Mouse (Mus musculus) brain, embryonic 14.5 days (tissue): ENCODE data around the gene Ivd. TPM values are rescaled to one million over a fixed set of nuclear protein-coding genes. Genes with fewer than 3 reads are reported as not detected.

Experiments used
- DNase-seq: peaks from one replicate; pipeline ENCODE4 v3.0.0-alpha.2; 2011; ENCODE audit warnings: low read depth
- CTCF ChIP-seq: fragments of 200-500 bp; IDR thresholded peaks from 2 replicates; pipeline ENCODE4 v1.5.1; 2012; ENCODE audit warnings: inconsistent platforms, mild to moderate bottlenecking, moderate library complexity, borderline replicate concordance; ENCODE audit not compliant: insufficient read depth, insufficient read length; ENCODE audit errors: extremely low read depth
- POLR2A ChIP-seq: fragments of 200-500 bp; IDR thresholded peaks from 2 replicates; pipeline ENCODE4 v1.6.1; 2012; ENCODE audit warnings: mild to moderate bottlenecking, inconsistent platforms, borderline replicate concordance; ENCODE audit not compliant: poor library complexity, insufficient read depth, insufficient read length, severe bottlenecking; ENCODE audit errors: extremely low read depth
- polyA plus RNA-seq: library from polyadenylated mRNA; depleted of rRNA; stranded (reverse); fragments of >200 nt; gene quantifications from 2 replicates; pipeline ENCODE4 v1.2.3, GENCODE M21; 2012; rRNA removed

Ivd gene
- polyA plus RNA-seq, 1 experiment, result 57.5 TPM

DNA sequence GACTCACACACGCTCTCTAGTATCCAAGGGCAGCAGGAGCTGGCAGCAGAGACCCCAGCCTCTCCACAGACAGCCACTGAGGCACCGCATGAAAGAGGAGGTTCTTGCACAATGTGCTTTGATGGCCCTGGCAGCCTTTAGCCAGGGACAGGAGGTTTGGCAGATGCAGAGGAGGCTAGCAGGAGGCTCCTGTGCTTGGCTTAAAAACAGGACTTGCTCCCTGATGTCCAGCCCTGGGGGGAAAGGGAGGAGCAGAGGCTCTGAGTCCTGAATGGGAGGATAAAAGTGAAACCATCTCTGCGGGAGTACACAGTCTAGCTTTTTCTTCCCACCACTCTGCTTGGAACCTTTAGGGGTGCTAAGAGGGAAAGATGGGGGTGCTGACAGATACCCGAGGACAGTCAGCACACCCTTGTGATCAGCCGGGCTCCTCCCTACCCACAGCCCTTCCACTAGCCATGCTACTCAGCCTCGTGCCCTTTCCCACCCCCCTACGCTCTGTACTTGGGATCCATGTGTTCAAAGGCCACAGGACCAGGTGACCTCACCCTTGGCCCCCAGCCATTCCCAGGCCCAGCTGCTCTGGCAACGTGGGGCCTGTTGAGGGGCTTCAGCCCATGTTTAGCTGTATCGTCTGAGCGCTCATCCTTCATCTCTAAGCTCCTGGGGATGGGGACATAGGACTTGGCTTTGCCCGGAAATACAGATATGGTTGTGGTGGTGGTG lies 52.0 kb downstream of the Ivd start:
- TF ChIP-seq CTCF (no peak), POLR2A (no peak)

GRCm38 (mm10) chr2:118914685-118915084 lies 52.9 kb downstream of the Ivd start:
- DNase-seq, result peak; percentile 80
- TF ChIP-seq POLR2A (no peak), CTCF (no peak)

More for the DNA sequence above, 52.0 kb downstream of the Ivd start:
- DNase-seq, result peak; percentile 56

GRCm38 (mm10) chr2:118916436-118916835 lies 54.7 kb downstream of the Ivd start:
- TF ChIP-seq POLR2A (no peak), CTCF (no peak)
- no peak for DNase-seq

DNA sequence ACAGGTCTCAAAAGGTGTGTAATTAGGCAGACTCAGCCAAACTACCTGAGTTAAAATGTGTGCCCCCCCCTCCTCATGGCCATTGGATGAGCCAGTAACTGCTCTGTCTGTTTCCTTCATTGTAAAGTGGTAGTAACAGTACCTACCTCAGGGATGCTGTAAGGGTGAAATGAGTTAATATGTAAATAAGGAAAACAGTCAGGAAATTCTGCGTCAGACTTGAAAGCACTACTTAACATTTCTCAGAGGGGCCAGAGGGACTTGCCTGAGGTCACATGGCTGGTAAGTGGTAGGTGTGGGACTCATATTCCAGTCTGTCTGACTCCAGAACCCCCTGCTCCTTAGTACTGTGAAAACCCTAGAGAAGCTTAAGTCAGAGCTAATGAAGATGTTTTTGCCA lies 56.8 kb downstream of the Ivd start:
- no peak for DNase-seq
- TF ChIP-seq POLR2A (no peak), CTCF (no peak)

- no peak for DNase-seq
- TF ChIP-seq POLR2A (no peak), CTCF (no peak)
These were observed 58.7 kb downstream of the Ivd start for GRCm38 (mm10) chr2:118920428-118920827.

GRCm38 (mm10) chr2:118925952-118926351 lies 64.2 kb downstream of the Ivd start:
- TF ChIP-seq POLR2A (no peak), CTCF (no peak)
- DNase-seq, result no peak

GRCm38 (mm10) chr2:118926361-118926997 lies 64.7 kb downstream of the Ivd start, which contains the start of gene Chst14:
Chst14 (plus strand) TSS chr2:118926496.
- TF ChIP-seq POLR2A (0 out of 2 replicates have a peak, but pooled peaks have one; percentile 27), CTCF (no peak)
- peak; percentile 78 for DNase-seq

DNA sequence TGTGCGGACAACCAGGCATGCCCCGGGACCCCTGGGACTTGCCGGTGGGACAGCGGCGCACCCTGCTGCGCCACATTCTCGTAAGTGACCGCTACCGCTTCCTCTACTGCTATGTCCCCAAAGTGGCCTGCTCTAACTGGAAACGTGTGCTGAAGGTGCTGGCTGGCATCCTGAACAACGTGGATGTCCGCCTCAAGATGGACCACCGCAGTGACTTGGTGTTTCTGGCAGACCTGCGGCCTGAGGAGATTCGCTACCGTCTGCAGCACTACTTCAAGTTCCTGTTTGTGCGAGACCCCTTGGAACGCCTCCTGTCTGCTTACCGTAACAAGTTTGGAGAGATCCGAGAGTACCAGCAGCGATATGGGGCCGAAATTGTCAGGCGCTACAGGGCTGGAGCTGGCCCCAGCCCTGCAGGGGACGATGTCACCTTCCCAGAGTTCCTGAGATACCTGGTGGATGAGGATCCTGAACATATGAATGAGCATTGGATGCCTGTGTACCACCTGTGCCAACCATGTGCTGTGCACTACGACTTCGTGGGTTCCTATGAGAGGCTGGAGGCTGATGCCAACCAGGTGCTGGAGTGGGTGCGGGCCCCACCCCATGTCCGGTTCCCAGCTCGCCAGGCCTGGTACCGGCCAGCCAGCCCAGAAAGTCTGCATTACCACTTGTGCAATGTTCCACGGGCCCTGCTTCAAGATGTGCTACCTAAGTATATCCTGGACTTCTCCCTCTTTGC lies 65.4 kb downstream of the Ivd start:
- TF ChIP-seq CTCF (no peak), POLR2A (no peak)
- no peak for DNase-seq

Other genes with a start within 250 kb of the Ivd start
- gene Pak6, start 198.7 kb upstream of the Ivd start, polyA plus RNA-seq, result 24.9 and 41.3 TPM in 2 replicates
- 0.14 and 0.62 TPM in 2 replicates for gene Ankrd63, start 158.0 kb upstream of the Ivd start, polyA plus RNA-seq
- 0.95 and 1.1 TPM in 2 replicates for gene Plcb2, start 133.5 kb upstream of the Ivd start, polyA plus RNA-seq
- 11.1 and 11.7 TPM in 2 replicates for gene Inafm2, start 116.2 kb upstream of the Ivd start, polyA plus RNA-seq
- gene Ccdc9b, start 99.3 kb upstream of the Ivd start, polyA plus RNA-seq, result 2.3 TPM in 2 replicates
- 0.16 TPM in 1 of 2 replicates, not detected in the other for gene Phgr1, start 89.2 kb upstream of the Ivd start, polyA plus RNA-seq
- gene Disp2, start 82.2 kb upstream of the Ivd start, polyA plus RNA-seq, result 75.9 and 108 TPM in 2 replicates
- 24.4 and 34.1 TPM in 2 replicates for gene Knstrn, start 48.0 kb upstream of the Ivd start, polyA plus RNA-seq
- gene Bahd1, start 38.4 kb downstream of the Ivd start, polyA plus RNA-seq, result 21.8 and 25.7 TPM in 2 replicates
- 8.4 and 10.7 TPM in 2 replicates for gene Chst14, start 64.5 kb downstream of the Ivd start, polyA plus RNA-seq
- 20.9 and 23.0 TPM in 2 replicates for gene Ccdc32, start 167.4 kb downstream of the Ivd start, polyA plus RNA-seq
- 8.0 and 8.4 TPM in 2 replicates for gene Rpusd2, start 172.8 kb downstream of the Ivd start, polyA plus RNA-seq
- 2.4 and 3.3 TPM in 2 replicates for gene Knl1, start 185.2 kb downstream of the Ivd start, polyA plus RNA-seq